Mouse (Mus musculus) right cerebral cortex, postnatal 4 days (tissue): Measurements from ENCODE around the gene Gm20517.
"Not testable (repeated sequence)": the region's sequence is repeated elsewhere in the genome, so short reads cannot be mapped to it uniquely, and the experiment has no call there.

Experiments
- DNase-seq: peaks from one replicate; pipeline ENCODE4 v3.0.0-alpha.2; 2022

Gm20517 gene

GRCm38 (mm10) chr17:47597261-47597660 lies 14.1 kb upstream of the Gm20517 start:
- no peak for DNase-seq

- peak; percentile 23 for DNase-seq
These were observed 13.4 kb upstream of the Gm20517 start for GRCm38 (mm10) chr17:47597838-47598579.

GRCm38 (mm10) chr17:47598580-47599304 lies 12.6 kb upstream of the Gm20517 start:
- not testable (repeated sequence) for DNase-seq

GRCm38 (mm10) chr17:47599511-47600297 lies 11.7 kb upstream of the Gm20517 start:
- DNase-seq = no peak

GRCm38 (mm10) chr17:47600601-47601388 lies 10.6 kb upstream of the Gm20517 start:
- DNase-seq = no peak

- DNase-seq = no peak
These were observed 10.0 kb upstream of the Gm20517 start for GRCm38 (mm10) chr17:47601389-47601755.

- no peak for DNase-seq
These were observed 9.1 kb upstream of the Gm20517 start for GRCm38 (mm10) chr17:47602289-47602688.

- no peak for DNase-seq
These were observed 5.2 kb upstream of the Gm20517 start for GRCm38 (mm10) chr17:47606220-47606619.

- no peak for DNase-seq
These were observed 2.2 kb upstream of the Gm20517 start for GRCm38 (mm10) chr17:47609182-47609581.

- no peak for DNase-seq
These were observed 233 bp downstream of the Gm20517 start for GRCm38 (mm10) chr17:47611661-47611982.

- no peak for DNase-seq
These were observed 2.6 kb downstream of the Gm20517 start for GRCm38 (mm10) chr17:47614018-47614417.

GRCm38 (mm10) chr17:47616119-47616518 lies 4.7 kb downstream of the Gm20517 start:
- DNase-seq = no peak

GRCm38 (mm10) chr17:47616652-47617051 lies 5.3 kb downstream of the Gm20517 start:
- no peak for DNase-seq

GRCm38 (mm10) chr17:47617605-47618307 lies 6.4 kb downstream of the Gm20517 start:
- DNase-seq = no peak

GRCm38 (mm10) chr17:47618556-47619311 lies 7.3 kb downstream of the Gm20517 start:
- DNase-seq = no peak

- DNase-seq = no peak
These were observed 11.6 kb downstream of the Gm20517 start for GRCm38 (mm10) chr17:47622912-47623554.

GRCm38 (mm10) chr17:47624572-47624971 lies 13.2 kb downstream of the Gm20517 start:
- DNase-seq = not testable (repeated sequence)

GRCm38 (mm10) chr17:47625088-47625487 lies 13.7 kb downstream of the Gm20517 start:
- DNase-seq = no peak

GRCm38 (mm10) chr17:47626031-47626430 lies 14.6 kb downstream of the Gm20517 start:
- DNase-seq = no peak

- no peak for DNase-seq
These were observed 16.4 kb downstream of the Gm20517 start for GRCm38 (mm10) chr17:47627791-47628190.
